Mouse (Mus musculus): ENCODE data around the gene Adgrl2. TPM values are rescaled to one million over a fixed set of nuclear protein-coding genes. Genes with fewer than 3 reads are reported as not detected.
A peak's percentile ranks its signal among the peaks of the same experiment; 100 is the strongest.

The Adgrl2 gene
- total and polyA plus RNA-seq, 3 experiments, result 0.34 to 6.6 (median 3.2) TPM

DNA sequence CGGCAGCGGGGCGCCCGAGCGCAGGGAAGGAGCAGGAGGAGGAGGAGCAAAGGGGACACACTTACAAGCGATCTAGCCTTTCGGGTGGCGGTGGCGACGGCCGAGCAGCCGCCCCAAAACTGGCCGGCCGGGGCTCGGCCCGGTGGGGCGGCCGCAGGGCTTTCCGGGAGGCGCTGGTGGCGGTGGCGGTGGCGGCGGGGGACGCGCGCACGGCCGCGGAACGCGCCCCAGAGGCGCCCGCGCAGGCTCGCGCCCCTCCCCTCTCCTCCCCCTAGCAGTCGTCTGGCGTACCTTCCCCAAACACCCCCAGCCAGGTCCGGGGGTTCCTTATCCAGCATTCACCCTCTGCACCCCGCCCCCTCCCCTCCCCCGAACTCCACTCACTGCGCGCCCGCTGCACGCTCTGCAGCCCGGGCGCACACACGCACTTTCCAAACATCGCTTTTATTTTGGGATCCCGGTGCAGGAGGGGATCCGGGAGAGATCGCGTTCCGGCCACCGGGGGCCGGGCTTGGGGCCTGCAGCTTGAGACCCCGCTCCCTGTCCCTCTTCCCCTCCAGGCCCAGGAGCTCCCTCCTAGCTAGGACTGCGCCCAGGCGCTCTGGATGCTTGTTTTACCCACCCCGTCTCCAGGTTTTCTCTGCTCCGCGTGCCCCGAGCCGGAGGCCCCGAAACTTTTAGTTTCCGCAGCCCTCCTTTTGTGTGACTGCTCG lies 381 bp downstream of the Adgrl2 start:
- peaks cover 0 to 2% of the 10 kb centered on the region in 2 experiments; a peak in 1 of 4 replicates for H3K4me1 ChIP-seq (ENCODE audit: control insufficient read depth in 1 of 2, insufficient read depth in 2 of 2)
- peak; percentile 25 for DNase-seq (ENCODE audit: extremely low read depth)
- H3K4me2 ChIP-seq (ENCODE audit: insufficient read depth, low read depth, poor library complexity, severe bottlenecking), result peak overlapping the region; percentile 57
- no peaks in the 10 kb centered on the region for H3K27me3 ChIP-seq (replicated peaks)
- no peak for TF ChIP-seq USF2 (conservative IDR thresholded peaks at IDR 0.05; ENCODE audit: low read depth, low read length)
- no peak for TF ChIP-seq ZNF384 (IDR thresholded peaks at IDR 0.05; ENCODE audit: low read depth, low read length)
- no peak for TF ChIP-seq TBP (conservative IDR thresholded peaks at IDR 0.05; ENCODE audit: low read depth, low read length)
- dilution Hi-C loops (cut with MboI; ENCODE audit: extremely low pct_ligation_motif_present, extremely low pct_unique_long_range_greater_than_20kb, low sequenced_read_pairs) (no loop called here), in situ Hi-C loops (cut with MboI; ENCODE audit: low pct_ligation_motif_present, low pct_unique_long_range_greater_than_20kb, low sequenced_read_pairs) (no loop called here)
- H3K27ac ChIP-seq (ENCODE audit: insufficient read depth, low read depth), result no peak overlapping the region
- no peaks in the 10 kb centered on the region for H3K79me2 ChIP-seq (replicated peaks; ENCODE audit: control insufficient read depth, extremely low read depth, insufficient read depth, poor library complexity, severe bottlenecking)
- no peak overlapping the region for H3K9ac ChIP-seq (ENCODE audit: insufficient read depth, low read depth)
- peaks cover 34% of the 10 kb centered on the region for H3K9me3 ChIP-seq (replicated peaks; ENCODE audit: low read length)
- H3K4me3 ChIP-seq (replicated peaks in 1 of 3; ENCODE audit: low read depth in 2 of 3, low read length in 2 of 3, poor library complexity in 1 of 3), result peak overlapping the region in 2 of 3 experiments; percentile 20 to 56
- H3K36me3 ChIP-seq (replicated peaks in 1 of 2; ENCODE audit: control insufficient read depth in 1 of 2, insufficient read depth in 1 of 2, low read length in 1 of 2), result no peaks in the 10 kb centered on the region

DNA sequence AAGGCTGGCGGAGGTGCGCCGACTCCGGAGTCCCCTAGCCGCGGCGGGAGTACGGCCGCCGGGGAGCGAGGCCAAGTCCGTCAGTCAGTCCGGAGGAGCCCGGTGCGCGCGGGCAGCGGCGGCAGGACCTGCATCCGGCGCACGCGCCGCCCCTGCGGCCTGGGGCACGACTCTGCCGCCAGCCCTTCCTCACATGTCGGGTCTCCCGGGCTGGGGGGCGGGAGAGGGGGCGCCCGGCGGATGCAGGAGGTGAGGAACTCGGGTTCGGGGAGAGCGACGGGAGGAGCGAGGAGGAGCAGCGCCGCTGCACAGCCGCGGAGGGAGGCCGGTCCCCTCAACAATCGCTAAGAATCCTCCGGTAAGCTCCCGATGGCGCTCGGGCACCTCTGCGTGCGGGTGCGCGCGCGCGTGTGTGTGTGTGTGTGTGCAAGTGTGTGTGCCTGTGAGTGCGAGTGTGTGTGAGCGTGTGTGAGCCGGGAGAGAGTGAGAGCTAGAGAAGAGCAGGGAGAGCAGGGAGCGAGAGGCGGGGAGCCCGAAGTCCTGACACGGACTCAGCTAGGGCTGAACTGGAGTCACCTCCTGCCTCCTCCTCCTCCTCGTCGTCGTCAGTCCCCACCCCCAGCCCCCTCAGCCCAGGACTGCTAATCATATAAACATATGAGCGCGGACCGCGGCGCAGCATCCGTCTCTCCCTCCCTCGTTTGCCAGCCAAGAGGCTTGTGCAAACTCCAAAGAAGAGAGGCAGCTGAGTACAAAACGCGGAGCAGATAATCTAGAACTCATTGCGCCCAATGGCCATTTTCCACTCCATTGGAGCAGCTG lies 1.1 kb downstream of the Adgrl2 start:
- peak overlapping the region in 2 of 3 experiments; percentile 16 to 56 for H3K4me3 ChIP-seq (replicated peaks in 1 of 3; ENCODE audit: low read depth in 2 of 3, low read length in 2 of 3, poor library complexity in 1 of 3)
- peak overlapping the region; percentile 57 for H3K4me2 ChIP-seq (ENCODE audit: insufficient read depth, low read depth, poor library complexity, severe bottlenecking)
- H3K9ac ChIP-seq (ENCODE audit: insufficient read depth, low read depth), result no peak overlapping the region
- H3K27ac ChIP-seq (ENCODE audit: insufficient read depth, low read depth), result no peak overlapping the region
- no peak for TF ChIP-seq MAX (IDR thresholded peaks at IDR 0.05; ENCODE audit: low read length)
- TF ChIP-seq USF1 (IDR thresholded peaks at IDR 0.05; ENCODE audit: low read depth, low read length), result no peak
- no peak for TF ChIP-seq CHD2 (IDR thresholded peaks at IDR 0.05; ENCODE audit: low read length)
- TF ChIP-seq UBTF (IDR thresholded peaks at IDR 0.05; ENCODE audit: low read depth, low read length), result peak; percentile 72; the same call in 1 of the 2 replicates
- no peak for TF ChIP-seq TBP (conservative IDR thresholded peaks at IDR 0.05; ENCODE audit: low read depth, low read length)
- no peak for TF ChIP-seq RCOR1 (conservative IDR thresholded peaks at IDR 0.05; ENCODE audit: low read depth, low read length)
- TF ChIP-seq ZKSCAN1 (IDR thresholded peaks at IDR 0.05; ENCODE audit: borderline replicate concordance, low read depth, low read length), result no peak
- in situ Hi-C loops (cut with MboI; ENCODE audit: low pct_ligation_motif_present, low pct_unique_long_range_greater_than_20kb, low sequenced_read_pairs) (no loop called here), dilution Hi-C loops (cut with MboI; ENCODE audit: extremely low pct_ligation_motif_present, extremely low pct_unique_long_range_greater_than_20kb, low sequenced_read_pairs) (no loop called here)
- no peaks in the 10 kb centered on the region for H3K79me2 ChIP-seq (replicated peaks; ENCODE audit: control insufficient read depth, extremely low read depth, insufficient read depth, poor library complexity, severe bottlenecking)
- no peaks in the 10 kb centered on the region for H3K36me3 ChIP-seq (replicated peaks in 1 of 2; ENCODE audit: control insufficient read depth in 1 of 2, insufficient read depth in 1 of 2, low read length in 1 of 2)
- DNase-seq (ENCODE audit: extremely low read depth), result peak; percentile 57
- no peaks in the 10 kb centered on the region for H3K27me3 ChIP-seq (replicated peaks)
- peaks cover 0 to 2% of the 10 kb centered on the region in 2 experiments; a peak in 1 of 4 replicates for H3K4me1 ChIP-seq (ENCODE audit: control insufficient read depth in 1 of 2, insufficient read depth in 2 of 2)
- peaks cover 34% of the 10 kb centered on the region for H3K9me3 ChIP-seq (replicated peaks; ENCODE audit: low read length)

Measured in CH12.LX (cell line).